Mouse (Mus musculus): ENCODE data around the gene Slc7a14.

Slc7a14 gene

DNA sequence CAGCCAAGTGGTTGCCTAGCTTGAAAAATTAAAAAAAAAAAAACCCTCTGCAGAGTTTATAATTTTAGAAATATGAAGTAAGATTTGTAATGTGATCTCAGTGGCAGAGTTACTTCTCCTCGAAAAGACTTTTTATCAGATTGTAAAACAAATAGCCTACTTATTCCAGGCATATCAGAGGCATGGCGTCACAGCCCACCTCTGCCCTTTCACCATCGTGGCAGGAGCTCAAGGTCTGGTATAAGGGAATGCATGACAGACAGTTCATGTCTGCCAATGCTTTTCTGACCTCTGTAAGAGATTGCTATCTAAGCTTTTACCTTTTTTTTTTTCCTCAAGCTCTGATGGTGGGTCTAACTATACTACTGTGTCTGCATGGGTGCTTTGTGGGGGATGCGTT is 102.1 kb downstream of the Slc7a14 start:
- no peaks in the 10 kb centered on the region for H3K27me3 ChIP-seq (ENCODE audit: control insufficient read depth, insufficient read depth, low read length, poor library complexity, severe bottlenecking)
- H3K36me3 ChIP-seq (ENCODE audit: control insufficient read depth, insufficient read depth, low read length, poor library complexity, severe bottlenecking) = no peaks in the 10 kb centered on the region
- DNase-seq (ENCODE audit: low read depth, low spot score) = no peak

GRCm38 (mm10) chr3:31205167-31205566 is 105.0 kb downstream of the Slc7a14 start:
- DNase-seq (ENCODE audit: low read depth, low spot score) = no peak
- Histone ChIP-seq H3K36me3 (ENCODE audit: control insufficient read depth, insufficient read depth, low read length, poor library complexity, severe bottlenecking) (no peaks in the 10 kb centered on the region), H3K27me3 (ENCODE audit: control insufficient read depth, insufficient read depth, low read length, poor library complexity, severe bottlenecking) (no peaks in the 10 kb centered on the region)

DNA sequence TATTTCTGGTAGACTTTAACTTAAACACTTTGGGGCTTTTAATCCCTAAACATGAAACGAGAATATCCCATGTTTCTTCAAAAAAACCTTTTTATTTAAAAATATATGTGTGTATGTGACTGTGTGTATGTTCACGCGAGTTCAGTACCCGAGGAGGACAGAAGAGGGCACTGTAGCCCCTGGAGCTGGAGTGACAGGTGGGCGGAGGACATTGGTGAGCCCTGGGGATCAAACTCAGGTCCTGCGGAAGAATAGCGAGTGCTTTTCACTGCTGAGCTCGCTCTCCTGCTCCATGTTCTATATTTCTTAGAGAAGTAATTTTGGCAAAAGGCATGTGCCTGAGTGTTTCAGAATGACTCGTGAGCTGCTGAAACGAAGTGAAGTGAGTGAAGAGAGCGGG is 106.2 kb downstream of the Slc7a14 start:
- DNase-seq (ENCODE audit: low read depth, low spot score) = no peak
- no peaks in the 10 kb centered on the region for H3K36me3 ChIP-seq (ENCODE audit: control insufficient read depth, insufficient read depth, low read length, poor library complexity, severe bottlenecking)
- no peaks in the 10 kb centered on the region for H3K27me3 ChIP-seq (ENCODE audit: control insufficient read depth, insufficient read depth, low read length, poor library complexity, severe bottlenecking)

DNA sequence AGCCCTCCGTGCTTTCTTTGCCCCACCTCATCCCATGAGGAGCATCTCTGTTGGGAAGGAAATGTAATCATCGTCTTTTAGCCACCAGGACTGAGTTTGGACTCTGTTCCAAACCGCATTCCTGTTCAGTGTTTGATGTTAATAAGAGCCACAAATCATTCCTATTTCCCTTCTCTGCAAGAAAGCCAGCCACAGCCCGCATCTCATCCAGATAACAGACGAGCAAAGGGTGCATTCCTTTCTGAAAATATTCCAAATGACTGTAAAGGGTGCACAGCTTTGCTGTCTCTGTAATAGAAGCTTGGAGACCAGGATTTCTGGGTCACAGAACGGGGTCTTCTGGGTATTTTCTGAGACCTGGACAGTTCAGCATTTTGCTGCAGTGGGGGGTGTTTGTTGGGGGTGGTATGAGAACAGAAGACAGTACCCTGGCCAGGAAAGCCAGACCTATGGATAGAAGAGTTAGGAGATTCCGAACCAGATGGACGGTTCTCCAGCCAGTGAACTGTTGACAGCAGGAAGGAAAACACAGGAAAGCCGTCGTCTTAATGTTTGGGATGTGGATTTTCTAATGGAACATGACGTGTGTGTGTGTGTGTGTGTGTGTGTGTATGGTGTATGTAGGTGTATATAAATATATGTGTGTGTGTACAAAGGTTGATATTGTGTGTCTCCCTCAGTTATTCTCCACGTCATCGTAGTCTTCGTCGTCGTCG is 110.9 kb downstream of the Slc7a14 start:
- no peaks in the 10 kb centered on the region for H3K27me3 ChIP-seq (ENCODE audit: control insufficient read depth, insufficient read depth, low read length, poor library complexity, severe bottlenecking)
- no peaks in the 10 kb centered on the region for H3K36me3 ChIP-seq (ENCODE audit: control insufficient read depth, insufficient read depth, low read length, poor library complexity, severe bottlenecking)
- DNase-seq (ENCODE audit: low read depth, low spot score) = no peak

- Histone ChIP-seq H3K27me3 (ENCODE audit: control insufficient read depth, insufficient read depth, low read length, poor library complexity, severe bottlenecking) (no peaks in the 10 kb centered on the region), H3K36me3 (ENCODE audit: control insufficient read depth, insufficient read depth, low read length, poor library complexity, severe bottlenecking) (no peaks in the 10 kb centered on the region)
- DNase-seq (ENCODE audit: low read depth, low spot score) = no peak
Measured at GRCm38 (mm10) chr3:31191402-31191801, 118.8 kb downstream of the Slc7a14 start.

DNA sequence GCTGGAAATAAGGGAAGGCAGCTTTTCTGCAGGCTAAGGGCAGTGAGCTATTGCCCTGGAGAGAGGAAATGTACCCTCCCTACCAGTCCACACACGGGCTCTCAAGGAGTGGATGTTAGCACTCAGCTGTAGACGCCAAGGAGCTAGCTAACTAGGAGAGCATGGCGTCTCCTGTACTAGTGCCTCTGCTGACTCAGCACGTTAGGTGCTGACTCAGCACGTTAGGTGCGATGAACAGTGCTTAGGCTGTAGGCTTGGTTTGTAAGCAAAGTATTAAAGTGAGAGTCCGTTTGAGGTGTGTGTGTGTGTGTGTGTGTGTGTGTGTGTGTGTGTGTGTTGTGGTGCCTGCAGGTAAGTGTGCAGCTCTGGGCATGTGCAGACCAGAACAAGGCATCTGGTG is 119.8 kb downstream of the Slc7a14 start:
- DNase-seq (ENCODE audit: low read depth, low spot score) = no peak
- Histone ChIP-seq H3K27me3 (ENCODE audit: control insufficient read depth, insufficient read depth, low read length, poor library complexity, severe bottlenecking) (no peaks in the 10 kb centered on the region), H3K36me3 (ENCODE audit: control insufficient read depth, insufficient read depth, low read length, poor library complexity, severe bottlenecking) (no peaks in the 10 kb centered on the region)

DNA sequence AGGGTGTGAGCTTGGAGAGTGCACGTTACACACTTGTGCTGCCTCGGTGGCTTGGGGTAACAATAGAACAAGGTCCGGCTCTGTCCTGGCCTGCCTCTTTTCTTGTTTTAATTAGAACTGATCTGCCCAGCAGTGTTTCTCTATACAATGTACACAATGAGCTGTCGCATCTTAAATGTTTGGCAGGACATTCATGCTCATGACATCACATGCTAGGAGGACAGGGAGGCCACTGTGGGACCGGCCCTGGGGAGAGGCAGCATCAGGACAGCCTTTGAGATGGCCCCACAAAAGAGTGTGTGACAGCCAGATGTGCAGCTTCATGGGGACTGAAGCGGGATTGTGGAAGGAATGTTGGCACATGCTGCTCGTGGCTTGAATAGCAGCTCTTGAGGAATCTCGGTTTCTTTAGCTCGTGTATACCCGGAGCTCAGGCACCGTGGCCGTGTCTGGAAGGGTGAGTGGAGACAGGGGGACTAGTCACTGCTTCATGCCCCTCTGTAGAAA is 143.8 kb downstream of the Slc7a14 start:
- Histone ChIP-seq H3K36me3 (ENCODE audit: control insufficient read depth, insufficient read depth, low read length, poor library complexity, severe bottlenecking) (no peaks in the 10 kb centered on the region), H3K27me3 (ENCODE audit: control insufficient read depth, insufficient read depth, low read length, poor library complexity, severe bottlenecking) (no peaks in the 10 kb centered on the region)
- no peak for DNase-seq (ENCODE audit: low read depth, low spot score)

GRCm38 (mm10) chr3:31165803-31166202 is 144.4 kb downstream of the Slc7a14 start:
- H3K36me3 ChIP-seq (ENCODE audit: control insufficient read depth, insufficient read depth, low read length, poor library complexity, severe bottlenecking) = no peaks in the 10 kb centered on the region
- DNase-seq (ENCODE audit: low read depth, low spot score) = no peak
- no peaks in the 10 kb centered on the region for H3K27me3 ChIP-seq (ENCODE audit: control insufficient read depth, insufficient read depth, low read length, poor library complexity, severe bottlenecking)

DNA sequence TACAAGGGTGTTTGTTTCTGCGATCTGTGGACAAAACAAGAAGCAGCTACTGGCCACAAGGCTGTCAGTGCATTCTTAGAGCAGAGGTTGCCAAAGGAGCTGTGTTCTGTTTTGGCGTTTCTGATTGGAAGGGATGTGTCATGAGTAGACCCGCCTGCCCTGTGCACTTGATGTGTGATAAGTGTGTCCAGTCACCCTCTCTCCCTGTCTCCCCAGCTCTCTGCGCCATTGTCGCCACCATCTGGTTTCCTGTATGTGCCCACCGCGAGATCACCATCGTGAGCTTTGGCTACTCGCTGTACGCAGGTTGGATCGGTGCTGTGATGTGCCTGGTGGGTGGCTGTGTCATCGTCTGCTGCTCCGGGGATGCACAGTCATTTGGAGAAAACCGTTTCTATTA is 147.3 kb downstream of the Slc7a14 start:
- Histone ChIP-seq H3K36me3 (ENCODE audit: control insufficient read depth, insufficient read depth, low read length, poor library complexity, severe bottlenecking) (no peaks in the 10 kb centered on the region), H3K27me3 (ENCODE audit: control insufficient read depth, insufficient read depth, low read length, poor library complexity, severe bottlenecking) (no peaks in the 10 kb centered on the region)
- no peak for DNase-seq (ENCODE audit: low read depth, low spot score)

DNA sequence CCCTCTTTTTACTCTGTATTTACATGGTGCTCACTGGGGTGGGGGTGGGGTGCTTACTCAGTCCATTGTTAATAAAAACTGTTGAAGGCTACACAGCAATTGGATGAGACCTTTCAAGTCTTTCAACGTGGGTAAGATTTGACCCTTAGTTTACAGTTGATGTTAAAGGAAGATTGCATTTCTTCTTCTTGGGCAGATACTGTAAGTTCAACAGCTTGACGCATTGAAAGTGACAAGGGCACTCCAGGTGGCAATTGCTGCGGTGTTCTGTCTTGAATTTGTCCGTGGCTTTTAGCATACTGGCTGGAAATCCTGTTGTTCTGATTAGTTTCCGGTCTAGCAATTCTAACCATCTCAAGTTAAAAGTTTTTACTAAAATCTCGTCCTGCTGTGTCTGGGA is 148.8 kb downstream of the Slc7a14 start:
- no peaks in the 10 kb centered on the region for H3K36me3 ChIP-seq (ENCODE audit: control insufficient read depth, insufficient read depth, low read length, poor library complexity, severe bottlenecking)
- DNase-seq (ENCODE audit: low read depth, low spot score) = no peak
- H3K27me3 ChIP-seq (ENCODE audit: control insufficient read depth, insufficient read depth, low read length, poor library complexity, severe bottlenecking) = no peaks in the 10 kb centered on the region

DNA sequence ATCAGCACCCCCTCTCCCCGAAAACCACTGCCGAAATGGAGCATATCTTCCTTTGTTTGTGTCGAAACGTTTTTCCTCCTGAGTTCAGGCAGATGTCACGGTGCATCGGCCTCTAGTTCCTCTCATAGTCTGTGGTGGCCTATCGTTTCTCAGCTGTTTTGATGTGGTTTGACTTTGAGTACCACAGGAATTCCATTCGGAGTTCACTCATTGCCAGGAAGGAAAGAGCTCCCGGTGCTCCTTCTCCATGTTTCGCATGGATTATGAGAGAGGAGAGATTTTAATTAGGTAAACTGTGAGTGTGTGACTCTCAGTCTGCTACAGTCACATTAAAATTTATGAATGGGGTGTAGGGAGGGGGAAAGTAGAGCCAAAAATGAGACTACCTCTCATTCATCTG is 150.1 kb downstream of the Slc7a14 start:
- no peaks in the 10 kb centered on the region for H3K36me3 ChIP-seq (ENCODE audit: control insufficient read depth, insufficient read depth, low read length, poor library complexity, severe bottlenecking)
- DNase-seq (ENCODE audit: low read depth, low spot score) = no peak
- H3K27me3 ChIP-seq (ENCODE audit: control insufficient read depth, insufficient read depth, low read length, poor library complexity, severe bottlenecking) = no peaks in the 10 kb centered on the region

DNA sequence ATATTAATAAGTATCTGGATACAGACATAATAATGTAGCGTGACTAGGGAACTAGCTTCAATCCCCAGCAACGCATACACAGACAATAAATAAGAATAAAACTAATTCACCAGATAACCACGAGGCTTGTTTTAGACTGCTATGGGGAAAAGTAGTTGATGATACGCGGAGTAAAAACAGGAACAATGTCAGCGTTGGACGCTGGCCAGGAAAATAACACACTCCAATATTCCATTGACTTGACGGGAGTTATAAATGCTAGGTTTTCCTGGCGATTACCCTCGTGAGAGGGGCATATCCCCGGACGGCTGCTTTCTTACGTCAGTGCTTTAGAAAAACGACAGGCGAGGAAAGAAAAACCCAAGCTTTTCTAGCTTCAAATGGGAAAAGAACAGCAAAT is 152.4 kb downstream of the Slc7a14 start:
- no peaks in the 10 kb centered on the region for H3K36me3 ChIP-seq (ENCODE audit: control insufficient read depth, insufficient read depth, low read length, poor library complexity, severe bottlenecking)
- no peak for DNase-seq (ENCODE audit: low read depth, low spot score)
- H3K27me3 ChIP-seq (ENCODE audit: control insufficient read depth, insufficient read depth, low read length, poor library complexity, severe bottlenecking) = no peaks in the 10 kb centered on the region

DNA sequence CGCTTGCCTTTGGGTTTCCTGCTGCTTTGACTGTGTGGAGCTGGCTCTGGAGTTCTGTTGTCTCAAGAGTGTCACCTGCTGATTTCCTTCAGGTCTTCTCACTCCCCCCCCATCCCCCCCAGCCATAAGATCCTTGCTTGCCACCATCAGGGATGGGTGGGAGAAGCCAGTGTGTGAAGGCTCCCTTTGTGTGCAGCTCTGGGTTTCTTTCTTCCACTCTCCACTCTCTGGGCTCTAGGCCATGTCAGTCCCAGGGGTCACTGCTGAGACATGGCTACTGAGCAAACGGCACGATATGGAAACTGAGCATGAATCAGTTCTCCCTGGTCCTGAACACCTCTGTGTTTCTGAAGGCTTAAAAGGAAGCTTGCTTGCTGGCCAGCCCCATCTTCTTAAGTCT is 154.1 kb downstream of the Slc7a14 start:
- DNase-seq (ENCODE audit: low read depth, low spot score) = no peak
- no peaks in the 10 kb centered on the region for H3K27me3 ChIP-seq (ENCODE audit: control insufficient read depth, insufficient read depth, low read length, poor library complexity, severe bottlenecking)
- no peaks in the 10 kb centered on the region for H3K36me3 ChIP-seq (ENCODE audit: control insufficient read depth, insufficient read depth, low read length, poor library complexity, severe bottlenecking)
